Mouse (Mus musculus): ENCODE measurements around the gene Adamts6. TPM values are rescaled to one million over a fixed set of nuclear protein-coding genes. Genes with fewer than 3 reads are reported as not detected.

The Adamts6 gene
- polyA plus RNA-seq, 1 experiment from 2014 or later: 1.8 TPM

DNA sequence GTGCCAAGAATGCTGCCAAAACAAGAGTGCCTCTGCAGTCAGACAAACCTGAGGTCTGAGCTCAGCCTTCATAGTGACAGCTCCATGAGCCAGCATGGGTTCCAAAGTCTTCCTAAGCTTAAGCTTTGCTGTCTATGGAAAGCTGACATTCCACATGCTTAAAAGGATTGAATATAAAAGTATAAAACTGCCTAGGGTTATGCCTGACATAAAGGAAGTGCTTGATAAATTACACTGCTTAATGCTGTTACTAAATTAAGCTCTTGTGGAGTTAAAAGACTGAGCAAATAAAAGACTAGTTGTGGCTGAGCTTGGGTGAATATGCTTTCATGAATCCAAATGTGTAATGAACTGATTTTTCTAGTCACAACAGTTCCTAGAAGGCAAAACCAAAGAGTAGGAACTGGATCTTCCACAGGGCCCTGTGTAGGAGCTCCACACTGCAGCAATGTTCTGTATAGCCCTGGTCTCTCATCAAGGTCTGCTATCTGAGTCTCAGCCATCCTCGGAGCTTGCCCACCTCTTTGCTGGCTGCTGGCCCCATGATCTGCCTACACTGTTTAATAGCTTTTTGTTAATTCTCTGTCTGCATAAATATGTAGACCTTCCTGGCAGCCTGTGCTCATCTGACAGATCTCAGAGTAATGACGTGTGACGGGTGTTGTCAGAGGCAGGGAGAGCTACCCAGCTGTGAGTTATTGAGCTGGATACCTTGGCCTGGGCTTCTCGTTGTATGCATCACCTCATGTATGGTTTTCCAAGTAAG lies 203.6 kb downstream of the Adamts6 start:
- Histone ChIP-seq H3K9me3 (ENCODE audit: control insufficient read depth, low read length) (no peaks in the 10 kb centered on the region), H3K4me2 (ENCODE audit: low read length) (no peak overlapping the region), H3K4me3 (replicated peaks; ENCODE audit: low read length) (no peak overlapping the region), H3K36me3 (ENCODE audit: control insufficient read depth, insufficient read depth) (no peaks in the 10 kb centered on the region), H3K27ac (ENCODE audit: low read length) (no peak overlapping the region), H3K4me1 (replicated peaks; ENCODE audit: control insufficient read depth, insufficient read depth, low read length) (no peaks in the 10 kb centered on the region), H3K9ac (replicated peaks; ENCODE audit: low read depth, low read length) (no peak overlapping the region), H3K27me3 (replicated peaks; ENCODE audit: control insufficient read depth, insufficient read depth, low read length) (no peaks in the 10 kb centered on the region)
- 67% methylated on average over 4 of the region's 4 CpGs for WGBS
- ATAC-seq: peak; percentile 57

DNA sequence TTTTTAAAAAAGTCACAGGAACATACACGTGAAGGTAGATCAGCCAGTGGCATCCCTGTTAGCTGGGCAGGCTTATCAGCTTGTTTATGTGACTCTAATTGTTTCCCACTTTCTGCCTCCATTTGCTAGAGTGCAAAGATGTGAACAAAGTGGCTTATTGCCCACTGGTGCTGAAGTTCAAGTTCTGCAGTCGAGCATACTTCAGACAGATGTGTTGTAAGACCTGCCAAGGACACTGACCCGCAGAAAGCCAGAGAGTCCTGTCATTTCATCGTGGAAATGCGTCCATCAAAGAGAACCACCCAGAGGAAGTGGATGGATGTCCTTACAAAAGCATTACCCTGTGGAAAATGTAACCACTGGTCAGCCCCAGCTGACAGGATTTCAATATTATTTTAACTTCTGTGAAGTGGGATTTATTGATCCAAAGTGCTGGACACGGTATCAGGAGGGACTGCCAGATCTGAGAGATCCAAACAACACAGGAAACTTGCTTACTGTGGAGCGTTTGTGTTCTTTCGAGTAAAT lies 205.9 kb downstream of the Adamts6 start:
- ATAC-seq: no peak
- 87% methylated on average over 8 of the region's 8 CpGs for WGBS

DNA sequence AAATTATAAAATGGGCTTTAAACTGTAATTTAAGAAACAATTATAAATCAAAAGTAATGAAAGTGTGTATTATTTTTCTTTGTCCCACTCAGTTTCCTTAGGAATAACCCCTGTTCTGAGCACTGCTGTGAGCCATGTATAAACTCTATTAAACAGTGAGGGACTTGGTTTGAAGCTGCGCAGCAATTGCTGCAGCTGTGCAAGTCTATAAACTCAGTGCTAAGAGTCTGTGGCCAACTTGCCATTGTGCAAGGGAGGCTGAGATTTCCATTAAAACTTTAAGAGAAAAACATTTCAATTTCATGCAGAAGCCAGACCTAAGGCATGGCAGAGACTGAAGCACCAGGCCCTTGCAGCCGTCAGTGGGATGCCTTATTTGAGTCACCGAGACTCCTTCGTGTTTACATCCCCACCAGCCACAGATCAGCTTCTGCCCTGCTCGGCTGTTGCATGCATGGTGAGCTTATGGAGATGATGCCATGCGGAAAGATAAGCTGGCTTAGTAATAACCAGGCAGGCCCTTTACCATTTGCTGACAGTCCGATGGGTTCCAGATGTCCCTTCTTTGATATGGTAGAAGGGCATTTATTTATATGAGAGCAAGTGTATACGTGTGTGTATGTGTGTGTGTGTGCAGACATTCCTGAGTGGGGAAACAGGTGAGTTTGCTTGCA lies 206.7 kb downstream of the Adamts6 start:
- no peaks in the 10 kb centered on the region for H3K36me3 ChIP-seq (ENCODE audit: control insufficient read depth, insufficient read depth)
- no peak overlapping the region for H3K4me2 ChIP-seq (ENCODE audit: low read length)
- no peaks in the 10 kb centered on the region for H3K27me3 ChIP-seq (replicated peaks; ENCODE audit: control insufficient read depth, insufficient read depth, low read length)
- ATAC-seq: no peak
- WGBS: 83% methylated on average over 8 of the region's 8 CpGs
- no peaks in the 10 kb centered on the region for H3K4me1 ChIP-seq (replicated peaks; ENCODE audit: control insufficient read depth, insufficient read depth, low read length)
- H3K4me3 ChIP-seq (replicated peaks; ENCODE audit: low read length): no peak overlapping the region
- H3K9me3 ChIP-seq (ENCODE audit: control insufficient read depth, low read length): no peaks in the 10 kb centered on the region
- no peak overlapping the region for H3K27ac ChIP-seq (ENCODE audit: low read length)
- H3K9ac ChIP-seq (replicated peaks; ENCODE audit: low read depth, low read length): no peak overlapping the region

More for the DNA sequence above, 205.9 kb downstream of the Adamts6 start:
- no peaks in the 10 kb centered on the region for H3K27me3 ChIP-seq (replicated peaks; ENCODE audit: control insufficient read depth, insufficient read depth, low read length)
- no peaks in the 10 kb centered on the region for H3K4me1 ChIP-seq (replicated peaks; ENCODE audit: control insufficient read depth, insufficient read depth, low read length)
- H3K4me2 ChIP-seq (ENCODE audit: low read length): no peak overlapping the region
- H3K27ac ChIP-seq (ENCODE audit: low read length): no peak overlapping the region
- no peaks in the 10 kb centered on the region for H3K36me3 ChIP-seq (ENCODE audit: control insufficient read depth, insufficient read depth)
- H3K4me3 ChIP-seq (replicated peaks; ENCODE audit: low read length): no peak overlapping the region
- H3K9me3 ChIP-seq (ENCODE audit: control insufficient read depth, low read length): no peaks in the 10 kb centered on the region
- no peak overlapping the region for H3K9ac ChIP-seq (replicated peaks; ENCODE audit: low read depth, low read length)

DNA sequence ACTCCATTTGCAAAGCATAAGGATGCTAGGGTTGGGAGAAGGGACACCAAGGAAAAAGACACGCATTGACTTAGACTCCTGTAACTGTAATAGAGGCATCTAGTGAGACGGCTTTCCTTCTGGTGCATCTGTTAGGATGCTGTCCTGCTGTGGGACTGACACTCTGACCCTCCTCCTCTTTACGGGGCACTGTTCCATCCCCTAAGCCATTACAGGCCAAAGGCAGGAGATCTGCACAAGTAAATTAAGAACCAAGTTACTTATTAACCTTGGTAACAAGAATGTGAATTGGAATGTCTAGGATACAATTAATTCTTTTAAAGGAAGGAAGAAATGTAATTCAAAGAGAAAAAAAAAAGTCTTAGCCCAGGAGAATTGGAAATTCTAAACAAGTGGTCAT lies 210.0 kb downstream of the Adamts6 start:
- Histone ChIP-seq H3K9ac (replicated peaks; ENCODE audit: low read depth, low read length) (no peak overlapping the region), H3K27me3 (replicated peaks; ENCODE audit: control insufficient read depth, insufficient read depth, low read length) (no peaks in the 10 kb centered on the region), H3K4me3 (replicated peaks; ENCODE audit: low read length) (no peak overlapping the region), H3K36me3 (ENCODE audit: control insufficient read depth, insufficient read depth) (no peaks in the 10 kb centered on the region), H3K4me1 (replicated peaks; ENCODE audit: control insufficient read depth, insufficient read depth, low read length) (no peaks in the 10 kb centered on the region), H3K27ac (ENCODE audit: low read length) (no peak overlapping the region), H3K4me2 (ENCODE audit: low read length) (no peak overlapping the region), H3K9me3 (ENCODE audit: control insufficient read depth, low read length) (no peaks in the 10 kb centered on the region)
- WGBS: 80% methylated on average over 3 of the region's 3 CpGs
- no peak for ATAC-seq

DNA sequence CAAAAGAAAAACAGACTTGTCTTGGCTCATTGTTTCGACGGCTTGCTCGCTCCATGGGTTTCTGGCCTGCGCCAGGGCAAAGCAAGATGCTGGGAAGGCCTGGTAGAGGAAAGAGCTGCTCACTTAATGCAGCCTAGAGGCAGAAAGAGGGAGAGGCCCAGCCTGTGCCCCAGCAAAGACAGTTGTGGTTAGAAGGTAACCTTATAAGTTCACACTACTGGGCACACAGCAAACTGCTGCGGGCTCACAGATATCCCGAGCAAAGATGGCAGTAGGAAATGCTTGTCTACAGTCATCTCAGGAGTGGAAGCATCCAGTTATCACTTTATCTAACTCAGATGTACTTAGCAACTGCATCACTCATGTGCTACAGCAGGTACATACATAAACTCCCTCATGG lies 211.0 kb downstream of the Adamts6 start:
- no peak overlapping the region for H3K27ac ChIP-seq (ENCODE audit: low read length)
- H3K4me1 ChIP-seq (replicated peaks; ENCODE audit: control insufficient read depth, insufficient read depth, low read length): no peaks in the 10 kb centered on the region
- H3K4me3 ChIP-seq (replicated peaks; ENCODE audit: low read length): no peak overlapping the region
- H3K4me2 ChIP-seq (ENCODE audit: low read length): no peak overlapping the region
- H3K27me3 ChIP-seq (replicated peaks; ENCODE audit: control insufficient read depth, insufficient read depth, low read length): no peaks in the 10 kb centered on the region
- ATAC-seq: no peak
- no peak overlapping the region for H3K9ac ChIP-seq (replicated peaks; ENCODE audit: low read depth, low read length)
- H3K9me3 ChIP-seq (ENCODE audit: control insufficient read depth, low read length): no peaks in the 10 kb centered on the region
- 95% methylated on average over 6 of the region's 6 CpGs for WGBS
- H3K36me3 ChIP-seq (ENCODE audit: control insufficient read depth, insufficient read depth): no peaks in the 10 kb centered on the region

DNA sequence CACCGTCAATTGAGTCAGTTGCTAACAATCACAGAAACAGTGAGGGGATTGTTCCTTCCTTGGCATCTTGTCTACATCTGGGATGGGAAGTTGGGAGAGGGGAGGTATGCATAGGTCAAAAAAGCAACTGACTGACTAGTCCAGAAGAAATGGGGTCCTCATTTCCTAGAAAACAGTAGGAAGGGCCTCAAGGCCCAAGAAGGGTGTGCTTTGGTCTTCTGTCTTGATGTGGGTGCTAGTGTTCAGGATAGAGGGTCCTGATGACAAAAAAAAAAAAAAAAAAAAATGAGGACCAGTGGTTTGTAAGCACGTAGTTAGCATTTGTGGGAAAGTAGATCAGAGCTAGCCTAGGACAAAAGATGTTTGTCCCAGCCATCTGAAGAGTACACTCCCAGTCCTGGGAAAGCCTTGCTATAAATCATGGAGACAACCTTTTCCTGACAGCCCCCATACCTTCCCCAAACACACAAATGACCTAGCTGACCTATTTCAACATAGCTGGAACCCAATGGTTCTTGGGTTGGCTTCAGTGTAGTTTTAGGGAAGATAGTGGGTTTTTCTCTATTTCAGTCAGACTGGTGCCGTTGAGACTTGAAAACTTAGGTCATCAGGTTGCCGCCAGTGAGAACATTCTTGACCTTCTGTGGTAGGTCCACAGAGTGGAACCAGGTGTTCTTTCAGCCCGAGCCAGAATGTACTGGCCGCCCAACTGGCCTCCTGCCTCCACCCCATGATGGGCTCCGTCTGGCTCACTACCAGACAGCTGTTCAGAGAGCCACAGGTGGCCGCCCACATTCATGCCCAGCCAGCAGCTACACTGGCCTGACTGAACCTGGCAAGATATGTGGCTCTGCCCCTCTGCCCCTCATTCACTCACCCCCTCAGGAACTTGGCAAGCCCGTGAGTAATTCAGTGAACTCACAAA lies 211.7 kb downstream of the Adamts6 start:
- Histone ChIP-seq H3K4me1 (replicated peaks; ENCODE audit: control insufficient read depth, insufficient read depth, low read length) (no peaks in the 10 kb centered on the region), H3K4me2 (ENCODE audit: low read length) (no peak overlapping the region), H3K27ac (ENCODE audit: low read length) (no peak overlapping the region), H3K9me3 (ENCODE audit: control insufficient read depth, low read length) (no peaks in the 10 kb centered on the region), H3K36me3 (ENCODE audit: control insufficient read depth, insufficient read depth) (no peaks in the 10 kb centered on the region), H3K9ac (replicated peaks; ENCODE audit: low read depth, low read length) (no peak overlapping the region), H3K27me3 (replicated peaks; ENCODE audit: control insufficient read depth, insufficient read depth, low read length) (no peaks in the 10 kb centered on the region), H3K4me3 (replicated peaks; ENCODE audit: low read length) (no peak overlapping the region)
- no peak for ATAC-seq
- 87% methylated on average over 9 of the region's 9 CpGs for WGBS

DNA sequence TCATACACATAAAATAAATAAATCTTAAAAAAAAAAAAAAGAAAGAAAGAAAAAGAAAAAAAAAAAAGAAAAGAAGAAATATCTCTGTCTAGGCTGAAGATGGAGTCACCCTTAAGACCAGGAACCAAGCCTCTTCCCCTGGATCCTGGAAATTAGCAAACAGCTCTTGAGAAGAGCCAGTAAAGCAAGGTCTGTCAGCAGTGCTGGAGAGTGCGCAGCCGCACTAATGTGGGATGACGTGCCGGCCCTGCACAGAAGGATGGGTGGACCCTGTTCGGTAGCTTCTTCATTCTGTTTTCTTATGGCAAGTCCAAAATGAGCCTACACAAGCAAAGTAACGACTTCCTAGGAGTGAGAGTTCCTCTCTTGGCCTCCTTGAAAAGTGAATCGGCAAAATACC lies 214.8 kb downstream of the Adamts6 start:
- no peak overlapping the region for H3K9ac ChIP-seq (replicated peaks; ENCODE audit: low read depth, low read length)
- no peaks in the 10 kb centered on the region for H3K27me3 ChIP-seq (replicated peaks; ENCODE audit: control insufficient read depth, insufficient read depth, low read length)
- H3K36me3 ChIP-seq (ENCODE audit: control insufficient read depth, insufficient read depth): no peaks in the 10 kb centered on the region
- H3K4me2 ChIP-seq (ENCODE audit: low read length): no peak overlapping the region
- H3K9me3 ChIP-seq (ENCODE audit: control insufficient read depth, low read length): no peaks in the 10 kb centered on the region
- no peak overlapping the region for H3K4me3 ChIP-seq (replicated peaks; ENCODE audit: low read length)
- no peak overlapping the region for H3K27ac ChIP-seq (ENCODE audit: low read length)
- 95% methylated on average over 7 of the region's 7 CpGs for WGBS
- no peak for ATAC-seq
- H3K4me1 ChIP-seq (replicated peaks; ENCODE audit: control insufficient read depth, insufficient read depth, low read length): no peaks in the 10 kb centered on the region

DNA sequence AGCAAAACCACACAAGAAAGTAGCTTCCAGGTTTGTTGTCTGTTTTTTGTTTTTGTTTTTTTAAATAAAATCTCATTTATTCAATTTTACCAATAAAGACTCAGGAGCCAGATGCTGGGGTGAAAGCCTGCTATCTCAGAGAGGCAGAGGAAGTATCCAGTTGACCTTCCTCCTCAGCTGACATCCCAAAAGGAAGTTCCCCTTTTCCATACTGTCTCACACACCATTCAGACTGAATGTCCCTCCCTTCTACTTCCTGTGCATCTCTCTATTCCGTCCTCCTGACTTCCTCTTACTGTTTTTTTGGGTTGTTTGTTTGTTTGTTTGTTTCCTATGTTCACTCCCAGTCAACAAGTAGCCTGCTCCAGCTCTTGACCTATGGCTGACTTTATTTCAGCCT lies 216.4 kb downstream of the Adamts6 start:
- no peak for ATAC-seq
- Histone ChIP-seq H3K9ac (replicated peaks; ENCODE audit: low read depth, low read length) (no peak overlapping the region), H3K27ac (ENCODE audit: low read length) (no peak overlapping the region), H3K4me1 (replicated peaks; ENCODE audit: control insufficient read depth, insufficient read depth, low read length) (no peaks in the 10 kb centered on the region), H3K4me3 (replicated peaks; ENCODE audit: low read length) (no peak overlapping the region), H3K36me3 (ENCODE audit: control insufficient read depth, insufficient read depth) (no peaks in the 10 kb centered on the region), H3K27me3 (replicated peaks; ENCODE audit: control insufficient read depth, insufficient read depth, low read length) (no peaks in the 10 kb centered on the region), H3K9me3 (ENCODE audit: control insufficient read depth, low read length) (no peaks in the 10 kb centered on the region), H3K4me2 (ENCODE audit: low read length) (no peak overlapping the region)
- 70% methylated on average over 1 of the region's 1 CpGs for WGBS

All from forebrain, embryonic 16.5 days (tissue).